Mouse (Mus musculus) MEL (cell line): Measurements from ENCODE around the gene Gm20075. TPM values are rescaled to one million over a fixed set of nuclear protein-coding genes. Genes with fewer than 3 reads are reported as not detected.

Experiments used
- E2F4 ChIP-seq: IDR thresholded peaks from 2 replicates; pipeline ENCODE4 v1.6.1; 2011; ENCODE audit warnings: low read depth, low read length, improper control_type of control experiment, borderline replicate concordance
- MEF2A ChIP-seq: IDR thresholded peaks from 2 replicates; pipeline ENCODE4 v1.6.1; 2014; ENCODE audit warnings: low read depth, mild to moderate bottlenecking, inconsistent platforms, low read length, improper control_type of control experiment; ENCODE audit not compliant: poor library complexity, insufficient replicate concordance, severe bottlenecking; ENCODE audit errors: extremely low read depth
- MYC ChIP-seq: IDR thresholded peaks from 2 replicates; pipeline ENCODE4 v1.6.1; 2011; ENCODE audit warnings: low read depth, mild to moderate bottlenecking, low read length, improper control_type of control experiment, moderate library complexity
- RCOR1 ChIP-seq: IDR thresholded peaks from 2 replicates; pipeline ENCODE4 v1.6.1; 2012; ENCODE audit warnings: low read depth, mild to moderate bottlenecking, inconsistent platforms, low read length, improper control_type of control experiment
- SMC3 ChIP-seq: IDR thresholded peaks from 2 replicates; pipeline ENCODE4 v1.6.1; 2011; ENCODE audit warnings: low read depth, low read length, improper control_type of control experiment
- USF1 ChIP-seq: IDR thresholded peaks from 2 replicates; pipeline ENCODE4 v1.6.1; 2014; ENCODE audit warnings: low read depth, mild to moderate bottlenecking, inconsistent platforms, low read length, improper control_type of control experiment, moderate library complexity
- ZMIZ1 ChIP-seq: IDR thresholded peaks from 2 replicates; pipeline ENCODE4 v1.6.1; 2012; ENCODE audit warnings: low read depth, mild to moderate bottlenecking, inconsistent platforms, low read length, improper control_type of control experiment, moderate library complexity
- polyA plus RNA-seq, 2 experiments: library from polyadenylated mRNA; stranded (reverse) in 1 of 2; unstranded in 1 of 2; fragments of >175 nt in 1 of 2; fragments of >200 nt in 1 of 2; gene quantifications; 2 replicates each; pipeline versions ENCODE4 v1.2.1 to v1.2.4; 2012; ENCODE audit warnings: low replicate concordance in 2 of 2, low read depth in 1 of 2; ENCODE audit not compliant: insufficient read length in 2 of 2, insufficient read depth in 1 of 2, missing spikeins in 1 of 2
- total RNA-seq: library from RNA; depleted of rRNA; stranded (reverse); fragments of 300-350 nt; gene quantifications from 2 replicates; pipeline ENCODE4 v1.2.3, GENCODE M21; 2012; rRNA removed

Gene Gm20075
- total and polyA plus RNA-seq, 3 experiments, result 8.9 to 9.0 TPM; not detected in 1

- TF ChIP-seq E2F4, result no peak
- TF ChIP-seq SMC3, result peak; percentile 34; the same call in 1 of the 2 replicates
- no peak for TF ChIP-seq RCOR1
- TF ChIP-seq MYC, result no peak
- TF ChIP-seq MEF2A, result no peak
- TF ChIP-seq ZMIZ1, result no peak
- no peak for TF ChIP-seq USF1
These were observed 50.6 kb downstream of the Gm20075 start (continued) for GRCm38 (mm10) chr13:96030368-96031223.

Other genes starting within 250 kb of the Gm20075 start
- gene Iqgap2, start 189.5 kb downstream of the Gm20075 start, total RNA-seq, result 0.20 and 0.27 TPM in 2 replicates
- under 1 TPM in 1 of 2 experiments, not detected in 1; 0.32 TPM for gene Iqgap2, start 189.5 kb downstream of the Gm20075 start, polyA plus RNA-seq
- not detected in 2 replicates for gene Gm17190, start 678 bp upstream of the Gm20075 start, total RNA-seq
- gene Gm17190, start 678 bp upstream of the Gm20075 start, polyA plus RNA-seq, result under 1 TPM in 1 of 2 experiments, not detected in 1; 0.52 TPM
- 0.03 TPM in 1 of 2 replicates, not detected in the other for gene Sv2c, start 51.2 kb upstream of the Gm20075 start, total RNA-seq
- under 1 TPM in 1 of 2 experiments, not detected in 1; 0.01 TPM for gene Sv2c, start 51.2 kb upstream of the Gm20075 start, polyA plus RNA-seq